Mouse (Mus musculus): ENCODE measurements around the gene 2310011J03Rik.

- TF ChIP-seq CTCF (conservative IDR thresholded peaks at IDR 0.05 in 1 of 2, IDR thresholded peaks at IDR 0.05 in 1 of 2; ENCODE audit: low read depth in 2 of 2, low read length in 2 of 2), result no peak
- TF ChIP-seq JUN (IDR thresholded peaks at IDR 0.05; ENCODE audit: insufficient read depth, low read depth, low read length), result no peak
- no peak for TF ChIP-seq SIN3A (IDR thresholded peaks at IDR 0.05; ENCODE audit: low read length)
- TF ChIP-seq MXI1 (IDR thresholded peaks at IDR 0.05; ENCODE audit: low read depth, low read length), result no peak
- no peak for TF ChIP-seq HCFC1 (IDR thresholded peaks at IDR 0.05; ENCODE audit: low read depth, low read length)
- no peak for TF ChIP-seq POLR2A (IDR thresholded peaks at IDR 0.05; ENCODE audit: low read depth, low read length)
- no peak for TF ChIP-seq ZMIZ1 (IDR thresholded peaks at IDR 0.05; ENCODE audit: low read depth, low read length)
- TF ChIP-seq EP300 (IDR thresholded peaks at IDR 0.05; ENCODE audit: low read length), result 0 out of 2 replicates have a peak, but pooled peaks have one; percentile 16
- TF ChIP-seq NRF1 (IDR thresholded peaks at IDR 0.05; ENCODE audit: low read depth, low read length), result no peak
- no peak for TF ChIP-seq ZC3H11A (IDR thresholded peaks at IDR 0.05; ENCODE audit: low read depth, low read length)
- TF ChIP-seq SMC3 (IDR thresholded peaks at IDR 0.05; ENCODE audit: low read depth, low read length), result no peak
These were observed 15.9 kb upstream of the 2310011J03Rik start for GRCm38 (mm10) chr10:80336263-80336662.

All from CH12.LX (cell line).